27 mouse cellular contexts compared by ENCODE assay signal in the genomic region with DNA sequence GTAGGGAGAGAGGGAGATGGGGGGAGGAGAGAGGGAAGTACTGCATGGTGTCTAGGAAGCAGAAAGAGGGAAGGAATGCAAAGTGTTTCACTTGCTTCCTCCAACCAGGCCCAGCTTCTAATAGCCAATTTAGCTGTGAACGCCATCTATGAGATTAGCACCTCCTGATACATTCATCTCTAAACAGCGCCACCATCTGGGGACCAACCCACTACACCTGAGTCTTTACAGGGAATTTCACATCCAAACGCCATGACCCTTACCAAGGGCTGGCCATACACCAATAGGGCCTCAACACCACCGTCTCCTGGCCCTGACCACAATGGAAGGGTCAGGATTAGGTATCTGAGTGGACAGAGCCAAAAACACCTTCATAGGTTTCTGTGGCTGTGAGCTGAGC. TPM values are rescaled to one million over a fixed set of nuclear protein-coding genes. Genes with fewer than 3 reads are reported as not detected.
DNase-seq lines count a peak whose midpoint lies in the region; ATAC-seq and TF ChIP-seq lines count a peak whose summit lies in the region.
"Had no signal": no experiment of that assay in that cellular context is flagged by ENCODE, and none has a peak within 500 bp of the region (broad histone marks: within the 10 kb centered on the region; RNA-seq: fewer than 3 reads in every experiment).

No protein-coding gene starts in this region.

- TF ChIP-seq POLR2A in ES-Bruce4 (IDR thresholded peaks at IDR 0.05; ENCODE audit: insufficient read depth, low read length): no peak

- H3K4me1 ChIP-seq in ES-Bruce4 (ENCODE audit: control insufficient read depth, insufficient read depth, low read length): no peaks in the 10 kb centered on the region
- no peaks in the 10 kb centered on the region for H3K4me1 ChIP-seq in kidney, embryonic 15.5 days
- H3K4me1 ChIP-seq: embryonic facial prominence, embryonic 10.5 days; forebrain, embryonic 10.5 days; heart, embryonic 12.5 days; hindbrain, embryonic 10.5 days; limb, embryonic 13.5 days; liver, embryonic 12.5 days; midbrain, embryonic 12.5 days had no signal

- WGBS in kidney, embryonic 15.5 days: 73% methylated on average over 4 of the region's 4 CpGs

- no peak overlapping the region for H3K9ac ChIP-seq in ES-Bruce4 (ENCODE audit: low read depth, poor library complexity, severe bottlenecking)
- H3K9ac ChIP-seq in kidney, embryonic 15.5 days: no peak overlapping the region
- H3K9ac ChIP-seq: heart, embryonic 12.5 days; limb, embryonic 13.5 days; liver, embryonic 12.5 days; lung, embryonic 14.5 days; midbrain, embryonic 12.5 days had no signal

- H3K36me3 ChIP-seq in ES-Bruce4 (ENCODE audit: control insufficient read depth, insufficient read depth, low read length, poor library complexity, severe bottlenecking): no peaks in the 10 kb centered on the region
- H3K36me3 ChIP-seq in kidney, embryonic 15.5 days: peaks cover 5% of the 10 kb centered on the region; the same call in 1 of the 2 replicates
- H3K36me3 ChIP-seq: liver, embryonic 12.5 days had no signal

- H3K4me3 ChIP-seq in layer of hippocampus, adult 2 months: no peak overlapping the region
- H3K4me3 ChIP-seq in ES-Bruce4 (ENCODE audit: low read depth, low read length): no peak overlapping the region
- no peak overlapping the region for H3K4me3 ChIP-seq in kidney, embryonic 15.5 days (replicated peaks)
- H3K4me3 ChIP-seq: embryonic facial prominence, embryonic 10.5 days; forebrain, embryonic 10.5 days; heart, embryonic 12.5 days; hindbrain, embryonic 10.5 days; limb, embryonic 13.5 days; liver, embryonic 12.5 days; midbrain, embryonic 12.5 days had no signal

- TF ChIP-seq EP300 in ES-Bruce4 (IDR thresholded peaks at IDR 0.05; ENCODE audit: insufficient read depth, low read depth, low read length): no peak

- no peak overlapping the region for H3K4me2 ChIP-seq in kidney, embryonic 15.5 days
- H3K4me2 ChIP-seq: heart, embryonic 12.5 days; limb, embryonic 13.5 days; liver, embryonic 12.5 days; lung, embryonic 14.5 days; midbrain, embryonic 12.5 days had no signal

- no peak for ATAC-seq in kidney, embryonic 15.5 days (replicated peaks; ENCODE audit: low FRiP score)
- ATAC-seq: forebrain, embryonic 16.5 days; liver, embryonic 12.5 days had no signal

- no peak for DNase-seq in layer of hippocampus, adult 2 months (ENCODE audit: low spot score in 2 of 2)
- no peak for DNase-seq in layer of hippocampus, postnatal 25 days (ENCODE audit: extremely low spot score in 1 of 2, low spot score in 1 of 2)
- DNase-seq in lung, adult 18-20 months: peak; percentile 56 to 64
- DNase-seq in lung, postnatal 36 days: peak; percentile 81
- DNase-seq in kidney, postnatal 25 days: no peak
- DNase-seq in urinary bladder, postnatal 10 days (ENCODE audit: low spot score): no peak
- DNase-seq: adrenal gland, postnatal 36 days; B cell, adult 2 months; cerebellum, adult 9-11 months; gastrocnemius, postnatal 25 days; heart, adult 18-20 months; heart, postnatal 10 days; kidney, adult 18-20 months; kidney, postnatal 10 days; lung, embryonic 14.5 days had no signal

- TF ChIP-seq CTCF in layer of hippocampus, adult 2 months (conservative IDR thresholded peaks at IDR 0.05): peak; percentile 31
- peak; percentile 19 for TF ChIP-seq CTCF in ES-Bruce4 (IDR thresholded peaks at IDR 0.05; ENCODE audit: low read depth, low read length)

- H3K27me3 ChIP-seq in ES-Bruce4 (ENCODE audit: control insufficient read depth, insufficient read depth, low read length, poor library complexity, severe bottlenecking): no peaks in the 10 kb centered on the region
- H3K27me3 ChIP-seq in kidney, embryonic 15.5 days: no peaks in the 10 kb centered on the region
- H3K27me3 ChIP-seq: heart, embryonic 12.5 days; limb, embryonic 13.5 days; liver, embryonic 12.5 days; midbrain, embryonic 12.5 days had no signal

- H3K9me3 ChIP-seq in ES-Bruce4 (replicated peaks; ENCODE audit: control insufficient read depth, insufficient read depth, low read length, poor library complexity, severe bottlenecking): no peaks in the 10 kb centered on the region
- H3K9me3 ChIP-seq in kidney, embryonic 15.5 days (replicated peaks): no peaks in the 10 kb centered on the region
- H3K9me3 ChIP-seq: forebrain, embryonic 10.5 days; liver, embryonic 12.5 days; midbrain, embryonic 12.5 days had no signal

- no peak overlapping the region for H3K27ac ChIP-seq in layer of hippocampus, adult 2 months
- no peak overlapping the region for H3K27ac ChIP-seq in ES-Bruce4 (ENCODE audit: insufficient read depth, low read length)
- H3K27ac ChIP-seq in kidney, embryonic 15.5 days: no peak overlapping the region
- H3K27ac ChIP-seq: embryonic facial prominence, embryonic 10.5 days; forebrain, embryonic 10.5 days; hindbrain, embryonic 10.5 days; limb, embryonic 13.5 days; liver, embryonic 12.5 days had no signal

RNA-seq across cellular contexts. Expression of a gene that starts 20.7 kb away (rescaled TPM):
- 10 to 100 TPM; 35.3 to 35.4 TPM for total RNA-seq in layer of hippocampus, adult 2 months (2021)
- total RNA-seq in layer of hippocampus, postnatal 25 days (2021): 10 to 100 TPM; 33.7 to 35.9 TPM
- polyA plus RNA-seq in ES-Bruce4 (2011; ENCODE audit: insufficient read depth, insufficient read length, low read depth, missing spikeins): 29.0 and 30.8 TPM in 2 replicates
- 136 and 137 TPM in 2 replicates for polyA plus RNA-seq in kidney, embryonic 15.5 days (2015; fragmentation: Nextera tagmentation; extraction: Ambion mirVana)

RNA-seq across cellular contexts. Expression of a gene that starts 30.7 kb away (rescaled TPM):
- 10 to 100 TPM; 15.0 to 16.8 TPM for total RNA-seq in layer of hippocampus, adult 2 months (2021)
- 10 to 100 TPM; 15.0 to 17.7 TPM for total RNA-seq in layer of hippocampus, postnatal 25 days (2021)
- polyA plus RNA-seq in ES-Bruce4 (2011; ENCODE audit: insufficient read depth, insufficient read length, low read depth, missing spikeins): 7.7 TPM in 2 replicates
- 1.9 and 2.3 TPM in 2 replicates for polyA plus RNA-seq in kidney, embryonic 15.5 days (2015; fragmentation: Nextera tagmentation; extraction: Ambion mirVana)
- total RNA-seq: common myeloid progenitor, adult 5-6 weeks had no signal

RNA-seq across cellular contexts. Expression of a gene that starts 43.2 kb away (rescaled TPM):
- under 1 TPM; 0.32 to 0.69 TPM for total RNA-seq in layer of hippocampus, adult 2 months (2021)
- under 1 TPM; 0.44 to 0.54 TPM for total RNA-seq in layer of hippocampus, postnatal 25 days (2021)
- 0.16 and 0.30 TPM in 2 replicates for polyA plus RNA-seq in ES-Bruce4 (2011; ENCODE audit: insufficient read depth, insufficient read length, low read depth, missing spikeins)
- polyA plus RNA-seq in kidney, embryonic 15.5 days (2015; fragmentation: Nextera tagmentation; extraction: Ambion mirVana): 0.13 and 0.37 TPM in 2 replicates
- total RNA-seq: adrenal gland, postnatal 36 days; common myeloid progenitor, adult 5-6 weeks; megakaryocyte, adult 5-6 weeks had no signal
- polyA plus RNA-seq: embryonic facial prominence, embryonic 10.5 days; liver, embryonic 12.5 days had no signal

Comparison
In these comparisons a context has a peak if more than half of its experiments do, and no peak if none do; other contexts are left out.
1. DNase-seq: peak in lung, adult 18-20 months (2 of 2) and lung, postnatal 36 days (single experiment); none in layer of hippocampus, adult 2 months (0 of 2), layer of hippocampus, postnatal 25 days (0 of 2), kidney, postnatal 25 days (0 of 2) and urinary bladder, postnatal 10 days (single experiment).